Mouse (Mus musculus) cerebellum, adult 11 months (tissue): ENCODE measurements around the gene Mvk.

Experiments used
- DNase-seq: peaks from one replicate; pipeline ENCODE4 v3.0.0; 2022

Gene Mvk

DNA sequence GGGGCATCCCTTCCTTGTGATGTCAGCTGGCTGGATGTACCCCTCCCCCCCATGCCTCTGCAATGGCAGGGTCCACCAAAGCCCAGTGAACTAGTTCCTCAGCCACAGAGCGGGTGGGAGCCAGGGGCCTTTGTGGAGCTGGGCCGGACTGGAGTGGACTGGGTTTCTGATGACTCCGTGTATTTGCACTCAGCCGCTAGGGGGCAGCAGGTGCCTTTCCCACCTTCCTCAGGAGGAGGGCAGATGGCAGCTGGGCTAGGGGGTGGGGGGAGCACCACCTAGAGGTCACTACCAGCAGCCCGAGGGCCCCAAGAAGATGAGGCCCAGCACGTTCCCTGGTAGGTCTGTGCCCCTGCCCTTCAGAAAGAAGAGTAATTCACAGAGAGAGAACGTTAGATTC is 17.2 kb downstream of the Mvk start:
- peak; percentile 72 for DNase-seq

DNA sequence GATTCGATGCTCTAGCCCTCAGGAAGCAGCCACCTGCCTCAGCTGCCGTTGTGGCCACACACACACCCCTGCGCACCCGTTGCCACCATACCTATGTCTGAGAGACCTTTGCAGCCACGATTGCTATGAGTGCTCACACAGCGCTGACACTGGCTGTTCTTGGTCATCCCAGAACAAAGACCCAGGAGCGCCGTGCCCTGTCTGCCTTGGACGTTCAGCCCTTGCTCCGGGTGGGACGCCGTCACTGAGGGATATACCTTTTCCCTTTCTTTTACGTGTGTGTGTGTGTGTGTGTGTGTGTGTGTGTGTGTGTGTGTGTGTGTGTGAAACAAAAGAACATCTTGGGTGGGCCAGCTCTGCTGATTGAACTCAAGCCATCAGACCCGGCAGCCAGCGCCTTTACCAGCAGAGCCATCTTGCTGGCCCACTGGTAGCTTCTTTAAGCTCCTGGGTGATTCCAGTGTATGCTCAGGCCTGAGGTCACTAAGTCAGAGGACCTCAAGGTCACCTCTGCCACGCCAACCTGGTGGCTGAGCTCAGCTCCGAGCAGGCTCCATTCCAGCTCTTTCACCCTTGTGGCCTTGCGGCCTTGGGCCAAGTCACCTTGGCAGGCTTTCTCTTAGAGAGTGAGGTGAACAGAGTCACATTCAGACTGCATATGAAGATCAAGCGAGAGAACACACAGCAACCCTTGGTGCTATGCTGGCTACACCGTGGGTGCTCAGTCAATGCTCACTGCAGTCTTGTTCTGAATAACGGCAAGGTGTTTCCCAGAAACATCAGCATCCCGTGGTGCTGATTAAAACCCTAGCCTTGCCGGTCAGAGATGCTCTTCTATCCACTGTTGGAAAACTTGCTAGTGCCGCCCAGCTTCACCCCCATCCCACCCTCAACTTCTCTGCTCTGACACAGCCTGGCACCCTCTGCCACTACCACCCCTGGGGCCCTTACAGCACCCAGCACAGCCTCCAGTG is 18.3 kb downstream of the Mvk start:
- DNase-seq = no peak

GRCm38 (mm10) chr5:114464561-114464960 is 20.5 kb downstream of the Mvk start:
- no peak for DNase-seq

GRCm38 (mm10) chr5:114465641-114466040 is 21.6 kb downstream of the Mvk start:
- DNase-seq = no peak

- no peak for DNase-seq
Measured at GRCm38 (mm10) chr5:114467019-114467418, 22.9 kb downstream of the Mvk start.

GRCm38 (mm10) chr5:114467430-114467829 is 23.4 kb downstream of the Mvk start:
- DNase-seq = no peak

GRCm38 (mm10) chr5:114468007-114468406 is 23.9 kb downstream of the Mvk start:
- no peak for DNase-seq

- no peak for DNase-seq
Measured at GRCm38 (mm10) chr5:114470359-114470758, 26.3 kb downstream of the Mvk start.

GRCm38 (mm10) chr5:114474741-114475491 is 30.8 kb downstream of the Mvk start:
- DNase-seq = no peak

DNA sequence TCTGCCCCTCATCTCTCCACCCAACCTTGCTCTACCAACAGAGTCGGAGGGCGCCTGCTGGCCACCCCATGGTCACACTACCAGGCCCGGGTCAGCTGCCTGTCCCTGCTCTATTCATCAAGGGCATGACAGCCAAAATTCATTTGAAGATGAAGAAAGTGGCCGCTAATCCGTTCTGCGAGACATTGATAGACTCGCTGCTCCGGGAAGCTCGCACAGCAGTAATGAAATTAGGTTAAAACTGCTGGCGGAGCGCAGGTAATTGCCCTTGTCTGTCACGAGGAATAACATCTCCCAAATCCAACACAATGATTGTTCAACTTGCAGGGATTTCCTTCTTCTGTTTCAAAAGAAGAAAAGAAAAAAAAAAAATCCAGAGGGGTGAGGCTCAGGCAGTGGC is 34.2 kb downstream of the Mvk start:
- no peak for DNase-seq

DNA sequence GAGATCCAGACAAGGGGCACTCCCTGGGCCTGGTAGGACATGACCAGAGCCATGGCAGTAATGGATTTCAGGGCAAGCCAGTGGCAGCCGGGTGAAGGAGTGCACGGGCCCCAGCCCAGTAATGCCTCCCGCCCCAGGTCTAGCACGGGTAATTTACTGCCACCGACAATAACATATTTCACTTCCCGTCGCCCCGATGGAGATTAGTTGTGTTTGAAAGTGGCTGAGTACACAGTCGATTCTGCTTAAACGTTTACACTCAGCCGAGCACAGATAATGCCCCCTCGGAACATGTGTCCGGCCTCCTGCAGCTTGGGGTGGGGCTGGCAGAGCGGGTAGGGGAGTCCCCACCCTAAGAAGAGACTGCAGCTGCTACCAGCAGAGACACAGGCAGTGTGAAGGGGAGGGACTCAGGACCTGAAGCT is 38.5 kb downstream of the Mvk start:
- no peak for DNase-seq

DNA sequence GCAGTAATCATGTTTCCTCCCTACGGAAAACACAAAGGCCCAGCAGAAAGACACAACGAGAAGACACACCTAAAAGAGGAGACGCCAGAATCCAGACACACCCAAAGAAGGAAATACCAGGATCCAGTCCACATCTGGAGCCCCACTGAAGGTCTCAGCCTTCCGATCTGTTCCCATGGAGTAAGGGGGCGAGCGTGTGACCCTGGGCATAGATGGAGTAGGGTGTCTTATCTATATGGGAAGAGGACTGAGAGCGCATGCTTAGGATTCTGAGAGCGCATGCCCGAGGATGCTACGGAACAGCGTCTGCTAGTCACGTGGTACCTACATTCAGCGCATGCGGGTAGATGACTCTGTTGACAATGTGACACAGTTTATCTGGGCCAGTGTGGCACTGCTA is 41.6 kb downstream of the Mvk start:
- DNase-seq = no peak

DNA sequence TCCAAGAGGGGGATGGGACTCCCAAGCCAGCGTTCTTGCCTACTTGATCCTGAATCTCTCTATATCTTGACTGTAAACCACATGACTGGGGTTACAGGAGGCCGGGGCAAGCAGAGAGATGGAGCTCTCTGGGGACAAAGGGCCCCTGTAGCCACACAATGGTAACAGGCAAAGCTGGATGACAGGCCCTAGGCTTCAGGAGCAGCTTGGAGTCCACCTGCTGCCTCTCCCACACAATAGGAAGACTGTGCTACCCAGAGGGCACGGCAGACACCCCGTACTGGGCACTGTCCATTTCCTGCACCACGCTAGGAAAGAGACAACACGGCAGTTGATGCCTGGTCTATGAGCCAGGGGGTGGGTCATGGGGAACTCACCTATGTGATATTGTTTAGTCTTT is 45.5 kb downstream of the Mvk start:
- no peak for DNase-seq

DNA sequence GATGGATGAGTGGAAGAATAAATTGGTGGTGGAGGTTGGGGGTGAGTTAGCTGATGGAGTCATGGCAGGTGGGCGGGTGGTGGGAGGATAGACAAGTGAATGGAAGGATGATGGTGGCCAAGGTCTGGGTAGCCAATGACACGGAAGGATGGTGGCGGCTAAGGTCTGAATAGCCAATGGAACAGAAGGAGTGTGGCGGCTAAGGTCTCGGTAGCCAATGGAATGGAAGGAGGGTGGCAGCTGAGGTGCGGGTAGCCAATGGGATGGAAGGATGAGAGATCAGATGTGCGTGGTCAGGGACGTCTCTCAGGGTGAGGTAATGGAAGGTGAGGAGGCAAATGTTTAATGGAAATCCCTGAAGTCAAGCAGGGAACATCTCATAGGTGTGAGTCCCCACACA is 46.2 kb downstream of the Mvk start:
- no peak for DNase-seq

DNA sequence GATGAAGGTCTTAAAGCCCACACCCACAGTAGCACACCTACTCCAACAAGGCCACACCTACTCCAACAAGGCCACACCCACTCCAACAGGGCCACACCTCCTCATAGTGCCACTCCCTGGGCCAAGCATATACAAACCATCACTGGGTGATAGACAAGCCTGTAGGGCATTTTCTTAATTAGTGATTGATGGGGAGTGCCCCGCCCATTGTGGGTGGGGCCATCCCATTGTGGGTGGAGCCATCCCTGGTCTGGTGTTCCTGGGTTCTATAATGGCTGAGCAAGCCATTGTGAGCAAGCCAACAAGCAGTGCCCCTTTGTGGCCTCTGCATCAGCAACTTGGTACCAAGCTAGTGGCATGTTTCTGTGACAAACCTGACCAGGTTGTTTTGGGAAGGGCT is 50.7 kb downstream of the Mvk start:
- no peak for DNase-seq

- no peak for DNase-seq
Measured at GRCm38 (mm10) chr5:114501252-114501651, 57.2 kb downstream of the Mvk start.

DNA sequence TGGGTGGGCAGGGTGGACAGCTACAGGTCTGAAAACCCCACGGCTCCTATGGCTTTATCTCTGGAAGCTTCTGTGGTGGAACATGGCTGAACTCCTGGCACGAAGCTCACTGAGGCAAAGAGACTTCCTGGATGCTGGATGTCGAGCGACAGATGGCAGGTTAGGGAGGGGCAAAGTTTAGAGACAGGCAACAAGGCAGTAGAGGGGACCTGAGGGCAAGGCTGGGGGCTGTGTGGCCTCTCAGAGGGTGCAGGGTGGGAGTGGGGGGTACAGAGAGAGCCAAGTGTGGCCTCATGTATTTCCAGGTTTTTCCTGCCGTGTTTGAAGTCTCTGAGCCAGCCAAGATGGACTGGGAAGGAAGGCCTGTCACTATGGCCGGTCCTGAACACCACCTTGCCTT is 60.8 kb downstream of the Mvk start:
- no peak for DNase-seq

DNA sequence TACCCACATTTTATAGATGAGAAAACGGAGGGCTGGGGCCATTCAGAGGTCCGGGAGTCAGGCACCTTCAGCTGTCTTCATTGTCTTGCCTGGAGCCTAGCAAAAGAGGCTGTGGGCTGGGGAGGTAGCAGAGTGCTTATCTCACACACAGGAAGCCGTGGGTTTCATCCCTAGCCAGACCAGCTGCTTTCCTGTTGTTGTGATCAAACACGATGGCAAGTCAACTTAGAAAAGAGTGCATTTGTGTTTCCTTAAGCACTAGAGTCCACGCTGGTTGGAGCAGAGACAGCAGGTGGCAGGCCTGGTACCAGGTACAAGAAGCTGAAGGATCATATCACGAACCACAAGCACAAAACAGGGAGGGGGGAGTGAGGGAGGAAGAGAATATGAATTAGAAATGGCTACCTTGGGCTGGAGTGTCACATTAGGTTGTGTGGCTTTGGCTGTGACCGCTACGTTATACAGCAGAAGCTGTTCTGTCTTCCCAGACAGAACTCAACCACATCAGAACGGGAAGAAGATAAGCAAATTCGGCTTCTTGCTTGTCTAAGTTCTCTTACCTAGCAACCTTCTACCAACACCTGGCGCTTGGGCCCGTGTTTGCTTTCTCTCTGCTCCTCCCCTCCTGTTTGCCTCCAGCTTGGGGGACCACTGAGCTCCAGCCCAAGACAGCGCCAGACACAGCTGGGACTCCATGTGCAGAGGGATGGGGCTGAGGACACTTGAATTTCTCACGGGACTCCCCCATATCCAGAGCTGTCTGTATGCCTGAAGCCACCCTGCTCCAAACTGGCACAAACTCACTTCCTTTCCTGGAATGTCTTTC is 61.4 kb downstream of the Mvk start:
- no peak for DNase-seq

DNA sequence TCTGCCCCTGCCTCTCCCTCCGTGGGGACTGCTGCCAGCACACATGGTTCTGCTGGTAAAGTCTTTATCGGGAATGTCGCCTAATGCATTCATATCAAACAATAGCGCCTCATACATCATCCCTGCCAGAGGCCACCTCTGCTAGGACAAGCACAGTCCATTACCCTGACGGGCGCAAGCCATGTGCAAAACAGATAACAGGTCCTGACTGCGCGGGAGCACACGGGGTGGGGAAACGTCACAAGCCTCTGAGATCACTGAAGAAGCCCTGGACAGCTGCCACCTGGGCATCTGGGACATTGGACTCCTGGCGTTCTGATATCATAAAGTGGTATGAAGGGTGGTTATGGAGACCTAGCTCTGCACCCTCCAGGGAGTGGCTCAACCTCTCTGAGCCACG is 63.3 kb downstream of the Mvk start:
- no peak for DNase-seq

DNA sequence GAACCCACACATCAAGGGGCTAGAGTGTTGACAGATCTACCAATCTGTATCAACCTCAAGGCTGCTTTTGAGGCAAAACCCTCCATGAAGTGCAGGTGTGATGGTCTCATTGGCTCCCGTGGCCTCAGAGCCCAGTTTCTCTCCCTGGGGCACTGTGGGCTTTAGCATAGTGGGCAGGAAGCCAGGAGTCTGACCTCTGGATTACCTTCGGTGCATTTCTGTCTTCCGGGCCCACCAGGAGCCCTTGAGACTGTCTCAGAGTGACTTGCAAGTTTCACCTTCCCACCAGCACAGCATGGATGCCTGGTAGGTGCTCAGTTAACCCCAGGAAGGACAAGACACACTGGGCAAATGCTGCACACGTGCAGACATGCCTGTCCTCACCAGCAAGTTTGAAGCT is 63.9 kb downstream of the Mvk start:
- no peak for DNase-seq

DNA sequence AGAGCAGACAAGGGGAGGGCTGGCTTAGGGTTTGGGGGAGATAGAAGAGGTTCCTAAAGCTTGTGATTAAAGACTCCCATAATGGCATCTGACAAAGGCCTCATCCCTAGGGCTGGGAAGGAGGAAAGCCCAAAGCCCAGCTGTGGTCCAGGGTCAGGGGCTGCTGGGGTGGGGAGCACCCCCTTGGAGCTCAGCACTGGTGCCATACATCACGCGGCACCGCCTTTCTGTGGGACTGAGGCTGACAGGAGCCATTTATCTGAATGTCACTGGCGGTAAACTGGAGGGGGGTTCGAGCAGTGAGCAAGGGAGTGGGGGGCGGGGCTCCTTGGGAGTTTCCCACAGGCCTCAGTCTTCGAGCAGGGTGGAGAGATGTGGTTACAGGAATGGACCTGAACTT is 65.4 kb downstream of the Mvk start:
- DNase-seq = no peak
